Mouse (Mus musculus) lung, embryonic 16.5 days (tissue): ENCODE measurements around the gene Hmgcr. TPM values are rescaled to one million over a fixed set of nuclear protein-coding genes. Genes with fewer than 3 reads are reported as not detected.

Experiments
- ATAC-seq: fragments of 200-750 bp; cut with Nextera tagmentation; 2 replicates; pipeline ENCODE4 v1.8.0; 2017; ENCODE audit warnings: low read depth, mild to moderate bottlenecking, moderate library complexity
- H3K27ac ChIP-seq: fragments of 300-500 bp; sonication (generic); 2 replicates; pipeline ENCODE4 v1.5.1; 2014; ENCODE audit warnings: mild to moderate bottlenecking, control low read depth, low read length
- H3K27me3 ChIP-seq: fragments of 300-500 bp; sonication (generic); 2 replicates; pipeline ENCODE4 v1.6.1; 2014; ENCODE audit warnings: low read depth, low read length, mixed read lengths; ENCODE audit not compliant: control insufficient read depth, insufficient read depth
- H3K36me3 ChIP-seq: fragments of 300-500 bp; sonication (generic); 2 replicates; pipeline ENCODE4 v1.6.1; 2014; ENCODE audit warnings: low read length; ENCODE audit not compliant: control insufficient read depth, insufficient read depth
- H3K4me1 ChIP-seq: fragments of 300-500 bp; sonication (generic); replicated peaks from 2 replicates; pipeline ENCODE4 v1.6.1; 2014; ENCODE audit warnings: low read length, mixed read lengths; ENCODE audit not compliant: control insufficient read depth, insufficient read depth
- H3K4me2 ChIP-seq: fragments of 300-500 bp; sonication (generic); 2 replicates; pipeline ENCODE4 v1.6.1; 2014; ENCODE audit warnings: low read depth, low read length, control low read depth
- H3K4me3 ChIP-seq: fragments of 300-500 bp; sonication (generic); 2 replicates; pipeline ENCODE4 v1.5.1; 2014; ENCODE audit warnings: mild to moderate bottlenecking, low read length, control low read depth
- H3K9ac ChIP-seq: fragments of 300-500 bp; sonication (generic); 2 replicates; pipeline ENCODE4 v1.6.1; 2014; ENCODE audit warnings: low read length, control low read depth
- H3K9me3 ChIP-seq: fragments of 300-500 bp; sonication (generic); 2 replicates; pipeline ENCODE4 v1.6.1; 2016; ENCODE audit warnings: low read length; ENCODE audit not compliant: control insufficient read depth
- WGBS: fragments of 180-500 bp; shearing (Covaris S2); extraction: QIAGEN DNeasy Blood & Tissue Kit; methylation state at CpG from one replicate; pipeline ENCODE4 v1.1.7; 2014; 5-methylcytosine and 5-hydroxymethylcytosine counted together
- polyA plus RNA-seq: library from polyadenylated mRNA; unstranded; fragments of >200 nt; fragmentation: Nextera tagmentation; extraction: Ambion mirVana; gene quantifications from 2 replicates; pipeline ENCODE4 v1.2.1, GENCODE M21; 2015

Hmgcr gene
- 43.9 and 46.2 TPM in 2 replicates for polyA plus RNA-seq

GRCm38 (mm10) chr13:96670406-96671077, at the start of gene Hmgcr:
TSS of gene Hmgcr (minus strand) at chr13:96670936.
- H3K27ac ChIP-seq, result peak within 1 kb of the TSS; percentile 92
- peak within 1 kb of the TSS; percentile 95 for H3K4me3 ChIP-seq
- H3K9ac ChIP-seq, result peak within 1 kb of the TSS; percentile 96
- H3K9me3 ChIP-seq, result no peaks in the 10 kb centered on the region
- H3K4me2 ChIP-seq, result peak within 1 kb of the TSS; percentile 87
- no peaks in the 10 kb centered on the region for H3K27me3 ChIP-seq
- WGBS, result under 1% methylated on average over 68 of the region's 70 CpGs
- peaks cover 6% of the 10 kb centered on the region for H3K36me3 ChIP-seq
- ATAC-seq, result peak; percentile 100
- H3K4me1 ChIP-seq, result peaks cover 19% of the 10 kb centered on the region

- Histone ChIP-seq H3K27me3 (no peaks in the 10 kb centered on the region), H3K27ac (no peak overlapping the region), H3K4me1 (no peaks in the 10 kb centered on the region), H3K4me3 (no peak overlapping the region), H3K9me3 (no peaks in the 10 kb centered on the region), H3K36me3 (no peaks in the 10 kb centered on the region), H3K4me2 (no peak overlapping the region), H3K9ac (no peak overlapping the region)
- WGBS, result 73% methylated on average over 2 of the region's 2 CpGs
- ATAC-seq, result no peak
Observed at GRCm38 (mm10) chr13:96720003-96720402, 49.3 kb upstream of the Hmgcr start.

GRCm38 (mm10) chr13:96717821-96718220, 47.1 kb upstream of the Hmgcr start:
- Histone ChIP-seq H3K9ac (no peak overlapping the region), H3K4me1 (no peaks in the 10 kb centered on the region), H3K27me3 (no peaks in the 10 kb centered on the region), H3K4me3 (no peak overlapping the region), H3K36me3 (no peaks in the 10 kb centered on the region), H3K9me3 (no peaks in the 10 kb centered on the region), H3K27ac (no peak overlapping the region), H3K4me2 (no peak overlapping the region)
- ATAC-seq, result no peak
- 41% methylated on average over 1 of the region's 1 CpGs for WGBS

GRCm38 (mm10) chr13:96716311-96716710, 45.6 kb upstream of the Hmgcr start:
- H3K4me2 ChIP-seq, result no peak overlapping the region
- H3K4me1 ChIP-seq, result no peaks in the 10 kb centered on the region
- WGBS, result 91% methylated on average over 2 of the region's 2 CpGs
- no peak overlapping the region for H3K4me3 ChIP-seq
- H3K36me3 ChIP-seq, result no peaks in the 10 kb centered on the region
- ATAC-seq, result no peak
- H3K27ac ChIP-seq, result no peak overlapping the region
- H3K9me3 ChIP-seq, result no peaks in the 10 kb centered on the region
- H3K9ac ChIP-seq, result no peak overlapping the region
- no peaks in the 10 kb centered on the region for H3K27me3 ChIP-seq

GRCm38 (mm10) chr13:96709269-96710233, 38.8 kb upstream of the Hmgcr start:
- no peak overlapping the region for H3K9ac ChIP-seq
- H3K4me1 ChIP-seq, result no peaks in the 10 kb centered on the region
- no peaks in the 10 kb centered on the region for H3K27me3 ChIP-seq
- H3K36me3 ChIP-seq, result no peaks in the 10 kb centered on the region
- 66% methylated on average over 8 of the region's 8 CpGs for WGBS
- H3K27ac ChIP-seq, result no peak overlapping the region
- no peak overlapping the region for H3K4me3 ChIP-seq
- H3K4me2 ChIP-seq, result no peak overlapping the region
- ATAC-seq, result no peak
- no peaks in the 10 kb centered on the region for H3K9me3 ChIP-seq

GRCm38 (mm10) chr13:96702567-96703278, 32.0 kb upstream of the Hmgcr start:
- no peak overlapping the region for H3K4me2 ChIP-seq
- H3K4me3 ChIP-seq, result no peak overlapping the region
- WGBS, result 50% methylated on average over 9 of the region's 9 CpGs
- no peaks in the 10 kb centered on the region for H3K9me3 ChIP-seq
- H3K27ac ChIP-seq, result no peak overlapping the region
- H3K9ac ChIP-seq, result no peak overlapping the region
- ATAC-seq, result 0 out of 2 replicates have a peak, but pooled peaks have one; percentile 45
- H3K36me3 ChIP-seq, result no peaks in the 10 kb centered on the region
- no peaks in the 10 kb centered on the region for H3K4me1 ChIP-seq
- no peaks in the 10 kb centered on the region for H3K27me3 ChIP-seq

- no peak overlapping the region for H3K4me3 ChIP-seq
- ATAC-seq, result peak; percentile 71
- no peak overlapping the region for H3K4me2 ChIP-seq
- H3K27me3 ChIP-seq, result no peaks in the 10 kb centered on the region
- H3K27ac ChIP-seq, result no peak overlapping the region
- no peak overlapping the region for H3K9ac ChIP-seq
- no peaks in the 10 kb centered on the region for H3K36me3 ChIP-seq
- WGBS, result 47% methylated on average over 8 of the region's 8 CpGs
- no peaks in the 10 kb centered on the region for H3K9me3 ChIP-seq
- H3K4me1 ChIP-seq, result no peaks in the 10 kb centered on the region
Observed at GRCm38 (mm10) chr13:96697805-96698586, 27.3 kb upstream of the Hmgcr start.

GRCm38 (mm10) chr13:96695428-96695827, 24.7 kb upstream of the Hmgcr start:
- Histone ChIP-seq H3K4me3 (no peak overlapping the region), H3K9ac (no peak overlapping the region), H3K4me1 (no peaks in the 10 kb centered on the region), H3K4me2 (no peak overlapping the region), H3K9me3 (no peaks in the 10 kb centered on the region), H3K27ac (no peak overlapping the region), H3K36me3 (no peaks in the 10 kb centered on the region), H3K27me3 (no peaks in the 10 kb centered on the region)
- ATAC-seq, result no peak
- WGBS, result 92% methylated on average over 2 of the region's 2 CpGs
